Mouse (Mus musculus): Measurements from ENCODE around the gene Gm11549. TPM values are rescaled to one million over a fixed set of nuclear protein-coding genes. Genes with fewer than 3 reads are reported as not detected.

The Gm11549 gene
- polyA plus RNA-seq, 1 experiment from 2014 or later: 0.07 TPM

DNA sequence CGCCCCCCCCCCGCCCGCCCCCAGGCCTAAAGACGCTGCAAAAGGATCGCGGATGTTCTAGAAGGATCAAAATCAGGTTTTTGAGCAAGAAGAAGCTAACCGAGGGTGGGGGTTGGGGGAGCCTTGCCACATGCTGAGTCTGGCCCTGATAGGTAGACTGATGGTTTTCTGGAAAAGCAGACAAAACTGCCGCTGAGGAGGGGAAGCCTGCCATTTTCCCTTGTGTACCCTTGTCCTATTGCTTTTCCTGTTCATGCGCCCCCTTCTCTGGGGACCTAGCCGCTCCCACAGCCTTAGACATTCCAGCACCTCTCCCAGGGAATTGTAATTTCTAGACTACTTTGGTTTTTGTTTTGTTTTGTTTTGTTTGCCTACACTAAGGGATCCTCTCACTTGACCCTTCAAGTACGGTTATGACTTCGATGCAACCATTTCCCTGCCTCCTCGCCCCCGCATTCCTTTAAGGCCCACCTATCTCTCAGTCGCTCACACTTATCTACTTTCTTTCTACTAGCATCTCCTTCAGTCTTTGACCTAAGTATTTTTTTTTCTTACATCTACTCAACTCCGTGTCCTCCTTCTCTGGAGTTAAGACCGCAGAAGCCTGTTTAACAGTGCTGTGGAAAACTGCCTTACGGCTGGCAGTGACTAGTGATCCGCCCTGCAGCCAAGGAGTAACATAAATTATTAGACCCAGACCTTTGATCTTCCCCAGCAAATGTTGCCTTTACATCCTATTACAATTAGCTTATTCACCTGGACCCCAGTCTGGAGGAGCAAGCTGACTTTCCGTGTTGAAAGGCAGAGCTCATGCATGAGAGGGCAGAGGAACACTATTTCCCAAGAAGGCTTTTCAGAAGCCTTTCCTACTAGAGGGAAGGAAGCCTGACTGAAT is 45.1 kb downstream of the Gm11549 start:
- WGBS: 33% methylated on average over 20 of the region's 20 CpGs
- H3K9me3 ChIP-seq: no peaks in the 10 kb centered on the region
- no peaks in the 10 kb centered on the region for H3K27me3 ChIP-seq
- H3K9ac ChIP-seq: peak overlapping the region; percentile 87
- peak overlapping the region; percentile 72 for H3K4me2 ChIP-seq
- H3K4me3 ChIP-seq: peak overlapping the region; percentile 78
- H3K27ac ChIP-seq: peak overlapping the region; percentile 90
- peaks cover 18% of the 10 kb centered on the region for H3K4me1 ChIP-seq
- ATAC-seq (ENCODE audit: insufficient number of reproducible peaks, insufficient read depth, low FRiP score, low TSS enrichment, low read depth): no peak
- no peaks in the 10 kb centered on the region for H3K36me3 ChIP-seq

DNA sequence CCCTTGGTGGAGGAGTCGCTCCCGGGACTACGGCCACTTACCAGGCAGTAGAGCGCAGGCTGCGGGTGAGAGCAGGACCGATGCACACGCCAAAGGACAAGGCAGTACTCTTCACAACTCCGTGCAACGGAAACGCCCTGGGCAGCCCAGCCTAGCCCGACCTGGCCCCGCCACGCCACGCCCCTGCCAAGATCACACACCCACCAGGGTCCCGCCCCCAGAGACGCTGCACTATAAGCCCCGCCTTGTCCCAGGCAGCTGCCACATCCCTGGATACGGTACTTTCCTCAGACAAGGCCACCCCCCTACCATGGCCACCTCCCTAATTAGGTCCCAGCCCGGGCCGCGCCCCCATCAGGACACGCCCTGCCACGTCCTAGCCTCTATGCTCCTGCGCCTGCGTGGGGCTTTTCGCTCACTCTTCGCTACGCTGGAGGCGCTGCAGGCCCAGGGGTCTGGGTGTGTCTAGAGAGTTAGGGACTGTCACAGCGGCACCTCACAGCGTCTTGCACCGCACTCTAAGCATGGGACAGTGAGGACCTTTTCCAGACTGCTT is 46.0 kb downstream of the Gm11549 start, which contains the start of the genes Anxa5 and 1810062G17Rik:
Gene Anxa5 (minus strand): TSS at position 363 of the 556 bp plus-strand sequence.
Gene 1810062G17Rik (plus strand): TSS at position 406 of the 556 bp plus-strand sequence.
- Histone ChIP-seq H3K9me3 (no peaks in the 10 kb centered on the region), H3K4me3 (peak within 1 kb of the TSS; percentile 78), H3K36me3 (no peaks in the 10 kb centered on the region), H3K27ac (peak within 1 kb of the TSS; percentile 90), H3K27me3 (no peaks in the 10 kb centered on the region), H3K9ac (peak within 1 kb of the TSS; percentile 87), H3K4me1 (peaks cover 14% of the 10 kb centered on the region), H3K4me2 (peak within 1 kb of the TSS; percentile 72)
- ATAC-seq (ENCODE audit: insufficient number of reproducible peaks, insufficient read depth, low FRiP score, low TSS enrichment, low read depth): peak; percentile 97
- WGBS: 0% methylated on average over 32 of the region's 32 CpGs

DNA sequence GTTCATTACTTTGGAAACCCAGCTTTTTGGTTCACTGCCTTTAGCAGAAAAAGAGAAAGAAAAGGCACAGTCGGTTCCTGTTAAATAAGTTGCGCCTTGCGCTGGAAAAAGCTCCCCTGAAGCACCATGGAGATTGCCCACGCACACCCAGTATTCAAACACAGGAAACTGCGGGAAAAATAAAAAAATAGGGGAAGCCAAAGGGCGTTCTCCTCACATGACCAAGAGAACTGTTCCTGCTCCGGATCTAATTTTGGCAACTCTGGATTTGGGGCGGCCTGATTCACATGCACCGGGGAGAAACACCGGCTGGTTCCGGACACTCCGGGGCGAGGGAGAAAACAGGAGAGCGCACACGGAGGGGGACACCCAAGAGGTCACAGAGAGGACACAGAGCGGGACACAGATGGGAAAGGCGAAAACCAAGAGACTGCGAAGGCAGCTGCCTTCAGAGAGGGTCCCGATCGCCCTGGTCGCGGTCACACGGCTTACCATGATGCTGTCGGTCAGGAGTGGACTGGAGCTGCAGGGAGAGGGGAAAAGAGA is 46.6 kb downstream of the Gm11549 start:
- H3K27ac ChIP-seq: peak overlapping the region; percentile 90
- no peaks in the 10 kb centered on the region for H3K36me3 ChIP-seq
- H3K27me3 ChIP-seq: no peaks in the 10 kb centered on the region
- H3K4me1 ChIP-seq: peaks cover 14% of the 10 kb centered on the region
- H3K9ac ChIP-seq: peak overlapping the region; percentile 87
- H3K9me3 ChIP-seq: no peaks in the 10 kb centered on the region
- H3K4me2 ChIP-seq: peak overlapping the region; percentile 72
- under 1% methylated on average over 24 of the region's 24 CpGs for WGBS
- H3K4me3 ChIP-seq: peak overlapping the region; percentile 78
- ATAC-seq (ENCODE audit: insufficient number of reproducible peaks, insufficient read depth, low FRiP score, low TSS enrichment, low read depth): 0 out of 2 replicates have a peak, but pooled peaks have one; percentile 0

DNA sequence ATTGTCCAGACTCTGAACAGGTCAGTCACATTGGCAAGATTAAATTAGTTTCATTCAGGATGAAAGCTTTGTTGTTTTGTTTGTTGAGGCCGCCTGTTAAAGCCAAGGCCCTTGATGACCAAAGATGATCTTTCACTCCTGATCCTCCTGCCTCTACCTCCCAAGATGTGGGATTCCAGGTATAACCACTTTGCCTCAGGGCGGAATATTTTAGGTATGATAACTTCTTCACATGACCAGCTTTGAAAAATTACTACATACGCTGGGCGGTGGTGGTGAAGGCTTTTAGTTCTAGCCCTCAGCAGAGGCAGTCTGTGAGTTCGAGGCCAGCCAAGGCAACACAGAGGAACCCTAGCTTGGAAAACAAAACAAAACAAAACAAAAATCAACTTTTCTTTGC is 47.2 kb downstream of the Gm11549 start:
- no peaks in the 10 kb centered on the region for H3K27me3 ChIP-seq
- WGBS: 70% methylated on average over 5 of the region's 5 CpGs
- no peaks in the 10 kb centered on the region for H3K9me3 ChIP-seq
- peaks cover 18% of the 10 kb centered on the region for H3K4me1 ChIP-seq
- H3K36me3 ChIP-seq: no peaks in the 10 kb centered on the region
- peak overlapping the region; percentile 78 for H3K4me3 ChIP-seq
- H3K9ac ChIP-seq: peak overlapping the region; percentile 87; the same call in 1 of the 2 replicates
- H3K27ac ChIP-seq: no peak overlapping the region
- H3K4me2 ChIP-seq: peak overlapping the region; percentile 72
- ATAC-seq (ENCODE audit: insufficient number of reproducible peaks, insufficient read depth, low FRiP score, low TSS enrichment, low read depth): no peak

DNA sequence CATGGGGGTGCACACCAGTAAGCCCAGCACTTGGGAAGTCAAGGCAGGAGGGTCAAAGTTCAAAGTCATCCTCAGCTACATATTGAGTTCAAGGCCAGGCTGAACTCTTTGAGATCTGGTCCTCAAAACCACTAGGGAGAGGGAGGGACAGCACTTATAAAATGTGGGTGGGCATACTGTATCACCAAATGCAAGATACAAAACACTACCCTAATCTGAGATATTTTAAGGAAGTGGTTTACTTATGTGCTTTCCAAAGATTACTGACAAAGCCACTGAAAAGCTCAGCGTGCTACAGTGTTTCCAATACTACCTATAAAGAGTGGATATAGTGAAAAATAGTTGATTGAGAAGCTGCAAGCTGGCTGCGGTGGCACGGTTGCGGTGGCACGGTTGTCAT is 48.4 kb downstream of the Gm11549 start:
- H3K4me1 ChIP-seq: peaks cover 22% of the 10 kb centered on the region
- H3K4me3 ChIP-seq: no peak overlapping the region
- no peaks in the 10 kb centered on the region for H3K9me3 ChIP-seq
- no peaks in the 10 kb centered on the region for H3K36me3 ChIP-seq
- no peaks in the 10 kb centered on the region for H3K27me3 ChIP-seq
- ATAC-seq (ENCODE audit: insufficient number of reproducible peaks, insufficient read depth, low FRiP score, low TSS enrichment, low read depth): no peak
- no peak overlapping the region for H3K27ac ChIP-seq
- H3K4me2 ChIP-seq: no peak overlapping the region
- no peak overlapping the region for H3K9ac ChIP-seq
- 93% methylated on average over 5 of the region's 5 CpGs for WGBS

DNA sequence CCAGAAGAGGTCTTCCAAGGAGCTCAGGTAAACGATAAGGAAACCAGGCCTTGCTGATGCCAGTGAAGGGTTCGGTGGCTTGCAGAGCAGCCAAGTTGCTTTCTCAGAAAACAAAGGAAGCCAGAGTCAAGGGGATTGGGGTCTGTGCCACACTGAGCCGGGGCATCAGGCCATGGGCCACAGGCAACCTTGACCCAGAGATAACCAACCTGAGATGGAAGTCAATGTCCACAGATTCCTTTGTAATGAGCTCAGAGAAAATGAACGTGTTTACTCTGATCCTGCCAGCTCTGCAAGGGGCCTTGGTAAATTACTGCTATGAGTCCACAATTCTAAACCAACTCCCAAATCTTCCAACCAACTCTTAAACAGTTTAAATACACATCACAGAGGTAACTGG is 49.8 kb downstream of the Gm11549 start:
- H3K27me3 ChIP-seq: no peaks in the 10 kb centered on the region
- no peak overlapping the region for H3K9ac ChIP-seq
- H3K27ac ChIP-seq: no peak overlapping the region
- no peak overlapping the region for H3K4me3 ChIP-seq
- H3K4me1 ChIP-seq: peaks cover 18% of the 10 kb centered on the region
- no peak overlapping the region for H3K4me2 ChIP-seq
- no peak for ATAC-seq (ENCODE audit: insufficient number of reproducible peaks, insufficient read depth, low FRiP score, low TSS enrichment, low read depth)
- H3K9me3 ChIP-seq: no peaks in the 10 kb centered on the region
- no peaks in the 10 kb centered on the region for H3K36me3 ChIP-seq
- WGBS: 76% methylated on average over 4 of the region's 4 CpGs

DNA sequence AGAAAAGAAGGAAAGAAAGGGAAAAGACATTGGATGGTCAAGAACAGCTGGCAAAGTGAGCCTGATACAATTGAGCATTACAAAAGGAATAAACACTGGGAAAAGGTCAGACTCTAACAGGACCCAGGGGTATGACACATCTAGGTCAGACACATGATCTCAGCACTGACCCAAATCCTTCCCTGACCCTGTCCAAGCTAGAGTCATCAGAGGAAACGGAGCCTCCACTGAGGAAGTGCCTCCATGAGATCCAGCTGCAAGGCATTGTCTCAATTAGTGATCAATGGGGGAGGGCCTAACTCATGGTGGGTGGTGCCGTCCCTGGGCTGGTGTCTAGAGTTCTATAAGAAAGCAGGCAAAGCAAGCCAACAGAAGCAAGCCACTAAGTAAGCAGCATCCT is 52.7 kb downstream of the Gm11549 start:
- no peak overlapping the region for H3K4me2 ChIP-seq
- H3K36me3 ChIP-seq: peaks cover 5% of the 10 kb centered on the region; the same call in 1 of the 2 replicates
- no peak overlapping the region for H3K27ac ChIP-seq
- H3K9me3 ChIP-seq: no peaks in the 10 kb centered on the region
- 34% methylated on average over 2 of the region's 2 CpGs for WGBS
- H3K27me3 ChIP-seq: no peaks in the 10 kb centered on the region
- ATAC-seq (ENCODE audit: insufficient number of reproducible peaks, insufficient read depth, low FRiP score, low TSS enrichment, low read depth): no peak
- peaks cover 11% of the 10 kb centered on the region for H3K4me1 ChIP-seq
- no peak overlapping the region for H3K4me3 ChIP-seq
- no peak overlapping the region for H3K9ac ChIP-seq

DNA sequence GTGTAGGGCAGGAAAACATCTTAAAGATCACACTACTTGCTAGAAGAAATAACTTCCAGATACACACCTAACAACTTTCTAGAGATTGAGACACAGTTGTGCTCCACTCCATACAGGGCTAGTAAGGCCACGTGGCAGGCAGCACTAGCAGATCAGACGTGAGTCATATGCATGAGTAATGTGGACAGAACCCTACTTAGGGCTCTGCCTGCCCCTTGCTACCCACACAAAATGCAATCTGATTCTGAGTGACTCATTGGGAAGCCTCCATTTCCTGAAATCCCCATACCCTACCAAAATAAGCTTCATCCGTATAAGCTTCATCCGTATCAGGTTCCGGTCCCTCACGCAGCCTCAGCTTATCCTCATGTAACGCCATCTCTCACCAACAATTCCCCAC is 54.0 kb downstream of the Gm11549 start:
- 80% methylated on average over 7 of the region's 7 CpGs for WGBS
- no peak overlapping the region for H3K4me3 ChIP-seq
- no peak overlapping the region for H3K4me2 ChIP-seq
- ATAC-seq (ENCODE audit: insufficient number of reproducible peaks, insufficient read depth, low FRiP score, low TSS enrichment, low read depth): no peak
- peaks cover 8% of the 10 kb centered on the region for H3K4me1 ChIP-seq
- no peaks in the 10 kb centered on the region for H3K27me3 ChIP-seq
- peaks cover 9% of the 10 kb centered on the region for H3K36me3 ChIP-seq
- H3K9me3 ChIP-seq: no peaks in the 10 kb centered on the region
- no peak overlapping the region for H3K27ac ChIP-seq
- H3K9ac ChIP-seq: no peak overlapping the region

DNA sequence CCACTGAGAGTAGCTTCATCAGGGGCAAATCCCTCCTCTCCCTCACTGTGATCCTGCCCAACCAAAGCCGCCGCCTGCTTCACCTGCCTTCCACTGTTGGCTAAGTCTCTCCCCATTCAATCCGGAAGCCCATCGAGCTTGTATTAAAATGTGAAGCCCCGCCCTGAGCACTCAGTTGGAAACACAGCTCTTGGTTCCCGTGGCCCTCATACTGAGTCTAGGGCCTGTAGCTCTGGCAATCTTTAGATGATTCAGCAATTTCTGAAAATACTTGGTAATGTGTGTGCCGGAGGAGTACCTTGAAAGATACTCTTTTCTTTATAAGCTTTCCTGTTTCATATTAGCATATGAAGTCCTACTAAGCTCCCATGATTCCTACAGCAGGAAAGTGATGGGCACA is 56.1 kb downstream of the Gm11549 start:
- Histone ChIP-seq H3K4me1 (peaks cover 8% of the 10 kb centered on the region), H3K4me3 (no peak overlapping the region), H3K9me3 (no peaks in the 10 kb centered on the region), H3K36me3 (peaks cover 26% of the 10 kb centered on the region), H3K9ac (no peak overlapping the region), H3K27me3 (no peaks in the 10 kb centered on the region), H3K27ac (no peak overlapping the region), H3K4me2 (no peak overlapping the region)
- ATAC-seq (ENCODE audit: insufficient number of reproducible peaks, insufficient read depth, low FRiP score, low TSS enrichment, low read depth): no peak
- WGBS: 63% methylated on average over 7 of the region's 7 CpGs

All from embryonic facial prominence, embryonic 13.5 days (tissue).